Mouse (Mus musculus) left cerebral cortex, postnatal 4 days (tissue): ENCODE measurements around the gene Atp2c2. TPM values are rescaled to one million over a fixed set of nuclear protein-coding genes. Genes with fewer than 3 reads are reported as not detected.

ENCODE experiments used
- DNase-seq: peaks from one replicate; pipeline ENCODE4 v3.0.0-alpha.2; 2022
- intact Hi-C: fragments of 180-260 bp; cut with DNase I; formaldehyde crosslinking; loops from one replicate; pipeline ENCODE4 v1.15.1; 2025
- total RNA-seq, 2 experiments: library from RNA; stranded (reverse); gene quantifications; 2 replicates each; pipeline ENCODE4 v1.2.3; 2021

Gene Atp2c2
- total RNA-seq, 2 experiments from 2014 or later, result 0.14 to 0.16 TPM

DNA sequence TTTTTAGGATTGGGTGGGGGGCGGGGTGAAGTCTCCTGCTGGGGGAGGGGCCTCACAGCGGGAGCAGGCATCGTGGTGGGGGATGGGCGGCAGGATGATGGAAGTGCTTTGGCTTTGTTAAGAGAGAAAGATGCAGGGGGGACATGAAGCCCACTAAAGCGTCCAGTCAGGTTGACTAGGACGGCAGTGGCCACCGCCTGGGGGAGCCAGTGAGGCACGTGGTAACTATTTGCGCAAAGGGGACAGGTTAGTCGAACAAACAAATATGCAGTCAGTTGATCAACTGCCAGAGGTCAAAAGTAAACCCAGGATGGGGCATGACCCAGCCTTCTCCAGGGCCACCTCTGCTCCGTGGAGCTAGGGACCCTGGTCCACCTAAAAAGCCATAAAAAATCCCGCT is 849 bp upstream of the Atp2c2 start:
- intact Hi-C loops, result no loop called here
- DNase-seq, result peak; percentile 57

DNA sequence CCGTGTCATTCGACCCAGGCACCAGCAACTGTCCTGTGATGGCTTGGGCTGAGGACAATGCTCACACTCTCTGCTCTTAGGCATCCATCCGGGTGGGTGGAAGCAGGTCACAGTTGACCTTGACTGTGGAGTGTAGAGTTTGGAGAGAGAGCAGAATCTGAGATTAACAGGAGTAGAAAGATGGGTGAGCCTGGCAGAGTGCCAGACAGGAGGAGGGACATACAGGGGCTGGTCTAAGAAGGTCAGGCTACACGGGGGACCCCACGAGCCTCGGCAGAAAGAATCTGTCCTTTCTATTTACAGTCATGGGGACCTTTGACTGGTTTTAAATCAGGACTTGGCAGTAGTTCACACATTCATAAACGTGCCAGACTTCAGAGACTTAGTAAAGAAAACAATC is 3.2 kb downstream of the Atp2c2 start:
- peak; percentile 21 for DNase-seq
- intact Hi-C loops, result no loop called here

- no peak for DNase-seq
- intact Hi-C loops, result no loop called here
Observed at GRCm38 (mm10) chr8:119707146-119707545, 7.3 kb downstream of the Atp2c2 start.

DNA sequence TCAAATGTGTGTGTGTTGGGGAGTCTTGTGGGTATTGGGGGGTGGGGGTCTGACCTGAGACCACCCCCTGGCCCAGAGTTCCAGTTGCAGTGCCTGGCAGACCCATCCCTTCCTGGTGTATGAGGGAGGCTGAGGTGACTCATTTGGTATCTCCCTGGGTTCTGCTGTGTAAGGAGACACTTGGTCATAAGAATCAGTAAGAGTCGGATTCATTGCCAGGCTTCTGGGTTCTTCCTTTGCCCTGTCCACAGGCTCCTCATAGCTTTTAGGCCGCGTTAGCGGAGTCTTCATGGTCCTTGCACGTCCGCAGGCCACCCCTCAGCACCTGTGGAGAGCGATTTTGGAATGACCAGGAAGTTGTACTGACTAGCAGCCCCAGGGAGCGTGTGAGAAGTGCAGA is 8.7 kb downstream of the Atp2c2 start:
- intact Hi-C loops, result no loop called here
- no peak for DNase-seq

DNA sequence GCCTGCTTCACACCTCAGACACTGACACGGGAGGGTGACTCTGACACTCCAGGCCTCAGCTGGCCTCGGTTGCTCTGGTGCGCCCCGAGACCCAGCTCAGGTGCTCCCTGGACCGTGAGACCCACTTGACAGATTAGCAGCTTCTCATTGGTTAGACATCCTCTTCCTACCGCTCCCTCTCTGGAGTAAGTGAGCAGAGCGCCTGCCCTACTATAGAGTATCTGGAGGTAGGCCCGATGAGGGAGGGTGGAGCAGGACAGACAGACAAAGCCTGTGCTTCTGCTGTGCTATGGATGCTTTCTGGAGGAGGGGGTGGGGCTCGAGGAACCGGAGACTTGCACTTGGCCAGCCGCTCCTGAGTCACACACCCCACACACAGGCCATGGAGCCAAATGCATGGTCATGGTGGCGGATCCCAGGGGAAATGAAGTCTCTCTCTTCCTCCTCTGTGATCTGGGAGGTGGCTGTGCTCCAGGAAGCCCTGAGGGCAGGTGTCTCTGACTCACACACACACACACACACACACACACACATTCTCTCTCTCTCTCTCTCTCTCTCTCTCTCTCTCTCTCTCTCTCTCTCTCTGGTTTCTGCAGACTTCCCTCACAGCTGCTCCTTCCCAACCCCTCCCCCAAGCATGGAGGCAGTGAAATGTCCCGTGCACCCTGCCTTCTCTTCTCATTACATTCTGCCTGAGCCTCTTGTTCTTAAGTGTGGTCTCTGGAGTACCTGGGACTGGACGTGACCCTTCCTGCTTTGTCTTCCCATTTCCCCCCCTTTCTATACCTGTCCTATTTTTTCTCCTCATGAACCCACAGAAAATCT is 9.3 kb downstream of the Atp2c2 start:
- peak; percentile 52 for DNase-seq
- intact Hi-C loops, result no loop called here

- no peak for DNase-seq
- intact Hi-C loops, result no loop called here
Observed at GRCm38 (mm10) chr8:119709703-119710093, 9.9 kb downstream of the Atp2c2 start.

GRCm38 (mm10) chr8:119712226-119712625 is 12.4 kb downstream of the Atp2c2 start:
- intact Hi-C loops, result no loop called here
- no peak for DNase-seq

DNA sequence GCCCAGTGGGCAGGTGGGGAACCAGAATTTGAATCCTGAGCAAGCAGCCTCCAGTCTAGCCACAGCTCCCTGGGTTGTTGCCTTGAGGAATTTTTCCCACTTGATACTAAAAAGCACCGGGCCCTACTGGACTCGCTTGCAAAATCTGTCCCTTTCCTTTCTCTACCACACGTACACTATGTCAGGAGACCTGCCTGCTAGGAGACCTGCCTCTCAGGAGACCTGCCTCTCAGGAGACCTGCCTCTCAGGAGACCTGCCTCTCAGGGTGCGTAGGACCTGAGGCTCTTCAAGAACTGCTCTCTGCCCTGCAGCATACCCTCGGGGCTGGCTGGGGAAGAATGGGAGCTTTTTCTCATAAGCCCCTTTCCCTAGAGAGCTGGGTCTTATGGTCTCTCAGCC is 13.6 kb downstream of the Atp2c2 start:
- intact Hi-C loops, result no loop called here
- DNase-seq, result no peak

DNA sequence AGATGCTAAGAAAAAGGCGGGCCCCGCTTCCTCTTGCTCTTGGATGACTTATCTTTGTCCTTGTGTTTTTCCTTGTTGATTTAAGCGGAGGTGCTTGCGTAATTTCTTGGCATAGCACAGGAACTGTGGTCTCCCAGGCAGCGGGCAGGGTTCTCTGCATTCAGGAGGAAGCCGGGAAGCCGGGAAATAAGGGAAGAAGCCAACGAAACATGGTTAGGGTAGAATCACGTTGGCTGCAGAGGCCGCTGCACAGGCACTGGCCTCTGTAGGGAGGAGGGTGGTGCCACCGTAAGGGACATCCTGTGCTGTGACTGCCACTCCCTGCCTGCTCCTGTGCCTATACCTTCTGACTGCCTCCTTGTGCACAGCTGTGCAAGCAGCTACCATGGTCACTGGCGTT is 15.4 kb downstream of the Atp2c2 start:
- intact Hi-C loops, result no loop called here
- DNase-seq, result no peak

GRCm38 (mm10) chr8:119716730-119717299 is 17.0 kb downstream of the Atp2c2 start:
- intact Hi-C loops, result no loop called here
- DNase-seq, result no peak

- peak; percentile 31 for DNase-seq
- intact Hi-C loops, result no loop called here
Observed at GRCm38 (mm10) chr8:119717765-119718164, 18.0 kb downstream of the Atp2c2 start.

DNA sequence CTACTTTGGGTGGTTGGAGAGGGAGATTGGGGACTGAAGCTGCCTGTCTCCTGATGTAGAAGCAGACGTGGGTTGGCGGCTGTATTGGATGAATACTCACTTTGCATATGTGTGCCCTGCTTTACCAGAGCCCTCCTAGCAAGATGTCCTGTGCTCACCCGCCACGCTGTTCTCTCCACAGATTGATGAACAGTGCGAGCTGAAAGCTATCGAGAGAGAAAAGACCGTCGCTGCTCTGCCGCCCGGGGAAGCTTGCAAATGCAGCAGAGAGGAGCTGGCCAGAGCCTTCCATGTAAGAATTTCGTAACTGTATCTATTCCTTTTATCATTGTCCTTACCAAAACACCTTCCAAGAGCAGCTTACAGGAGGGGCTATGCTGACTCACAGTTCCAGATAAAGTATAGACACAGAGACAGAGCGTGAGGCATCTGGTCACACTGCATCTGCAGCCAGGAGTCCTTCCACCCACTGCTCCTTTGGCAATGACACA is 19.2 kb downstream of the Atp2c2 start:
- no peak for DNase-seq
- intact Hi-C loops, result no loop called here

GRCm38 (mm10) chr8:119722348-119722747 is 22.5 kb downstream of the Atp2c2 start:
- DNase-seq, result no peak
- intact Hi-C loops, result no loop called here

- intact Hi-C loops, result no loop called here
- DNase-seq, result no peak
Observed at GRCm38 (mm10) chr8:119723676-119724075, 23.9 kb downstream of the Atp2c2 start.

DNA sequence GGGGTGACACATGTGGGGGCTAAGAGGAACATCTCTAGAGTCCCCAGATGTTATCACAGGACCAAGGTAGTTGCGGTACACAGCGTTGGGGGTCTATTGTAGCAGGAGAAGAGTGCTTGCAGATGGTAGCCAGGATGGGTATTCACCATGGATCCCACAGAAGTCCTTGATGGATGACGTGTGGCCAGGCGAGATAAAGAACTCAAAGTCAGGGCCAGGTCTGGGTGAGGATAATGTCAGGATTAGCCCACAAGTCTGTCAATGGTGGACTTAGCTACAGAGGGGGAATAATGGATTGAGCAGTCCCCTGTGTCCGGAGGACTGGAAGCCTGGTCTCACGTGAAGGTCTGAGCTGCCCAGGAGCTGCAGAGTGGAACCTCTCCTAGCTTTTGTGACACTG is 24.8 kb downstream of the Atp2c2 start:
- DNase-seq, result no peak
- intact Hi-C loops, result no loop called here

GRCm38 (mm10) chr8:119727093-119727492 is 27.3 kb downstream of the Atp2c2 start:
- no peak for DNase-seq
- intact Hi-C loops, result no loop called here

- intact Hi-C loops, result no loop called here
- no peak for DNase-seq
Observed at GRCm38 (mm10) chr8:119728351-119728895, 28.6 kb downstream of the Atp2c2 start.

GRCm38 (mm10) chr8:119732072-119732471 is 32.3 kb downstream of the Atp2c2 start:
- intact Hi-C loops, result no loop called here
- DNase-seq, result no peak

DNA sequence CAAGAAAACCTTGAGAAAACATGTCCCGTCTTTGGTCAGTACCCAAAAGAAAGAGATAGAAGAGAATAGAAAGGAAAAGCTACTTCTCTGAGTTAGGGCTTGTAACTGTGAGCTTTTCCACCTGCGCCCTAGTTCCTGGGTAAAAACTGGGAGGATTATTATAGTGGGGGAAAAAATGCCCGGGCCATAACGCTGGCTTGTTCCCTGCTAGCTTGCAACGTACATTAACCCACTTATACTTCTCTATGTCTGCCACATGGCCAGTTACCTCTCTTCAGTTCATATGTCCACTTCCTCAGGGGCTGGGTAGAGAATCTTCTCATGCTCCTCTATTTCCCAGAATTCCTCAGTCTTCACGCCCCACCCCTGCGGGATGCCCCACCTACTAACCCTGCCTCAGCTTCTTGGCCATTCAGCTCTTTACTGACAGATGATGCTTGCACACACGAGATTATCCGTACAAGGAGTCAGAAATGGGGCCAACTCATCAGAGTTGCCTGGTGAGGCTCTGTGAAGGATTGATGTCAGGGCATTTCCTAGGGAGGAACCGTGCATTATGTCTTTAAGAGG is 36.6 kb downstream of the Atp2c2 start:
- intact Hi-C loops, result no loop called here
- no peak for DNase-seq

- no peak for DNase-seq
Observed at GRCm38 (mm10) chr8:119737093-119737900, 37.5 kb downstream of the Atp2c2 start.

More at GRCm38 (mm10) chr8:119737093-119737900, 37.5 kb downstream of the Atp2c2 start:
- intact Hi-C loops, result no loop called here
